Mouse (Mus musculus): ENCODE measurements at regions not wholly inside any gene's neighbourhood (a gene's known extent, or its start where the extent isn't known, plus 50 kb on each side); places are given as distances from the start of the nearest gene placed in this dataset.

DNA sequence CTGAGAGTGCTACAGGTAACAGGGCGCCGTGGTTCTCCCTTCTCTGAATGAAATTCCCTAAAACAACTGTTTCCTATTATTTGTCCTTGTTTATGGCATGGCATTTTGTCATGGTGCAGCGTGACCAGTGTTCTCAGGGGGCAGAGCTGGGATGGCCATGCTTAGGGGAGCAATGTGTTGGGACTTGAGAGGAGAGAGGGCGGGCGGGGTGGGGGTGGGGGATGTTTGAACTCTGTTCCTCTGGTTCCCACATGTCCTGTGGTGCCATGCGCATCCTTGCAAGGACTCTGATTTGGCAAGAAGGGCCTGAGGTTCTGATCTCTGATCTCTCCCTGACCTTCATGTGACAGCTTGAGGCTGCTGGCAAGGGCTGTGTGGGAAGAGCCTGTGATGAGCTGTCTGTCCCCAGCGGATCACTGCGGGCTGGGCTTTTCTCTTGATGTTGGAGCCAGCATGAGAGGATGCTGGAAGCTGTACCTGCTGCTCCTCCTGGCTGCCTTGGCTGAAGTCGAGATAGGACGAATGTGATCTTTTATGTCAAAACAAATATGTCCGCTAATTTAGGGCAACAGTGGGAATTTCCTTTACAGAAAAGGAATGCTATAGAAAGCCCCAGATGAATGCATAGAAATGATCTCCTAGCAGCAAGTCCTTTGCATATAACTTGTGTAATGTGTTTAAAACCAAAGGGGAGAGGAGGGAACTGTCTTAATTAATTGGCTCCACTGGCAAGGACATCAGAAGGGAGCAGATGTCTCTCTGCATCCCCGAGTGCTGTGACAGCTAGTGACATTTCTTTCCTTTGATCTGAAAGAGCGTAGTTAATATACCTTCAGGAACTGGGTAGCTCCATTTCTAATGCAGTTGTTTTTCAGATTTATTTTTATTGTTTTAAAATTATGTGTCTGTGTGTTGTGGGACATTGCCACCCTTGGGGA lies 255.2 kb upstream of the Pde3a start:
- no peak overlapping the region for H3K9ac ChIP-seq (ENCODE audit: control insufficient read depth, low read depth, low read length, poor library complexity, severe bottlenecking)
- H3K27me3 ChIP-seq (ENCODE audit: control insufficient read depth in 1 of 2, insufficient read depth in 2 of 2, low read length in 2 of 2), result no peaks in the 10 kb centered on the region
- H3K79me2 ChIP-seq (ENCODE audit: control insufficient read depth, insufficient read depth, low read length, poor library complexity), result no peaks in the 10 kb centered on the region
- TF ChIP-seq EP300 (IDR thresholded peaks at IDR 0.05; ENCODE audit: low read depth in 1 of 2, low read length in 2 of 2), result no peak
- TF ChIP-seq POLR2A (IDR thresholded peaks at IDR 0.05; ENCODE audit: control insufficient read depth in 1 of 2, insufficient read depth in 1 of 2, low read depth in 1 of 2, low read length in 2 of 2, poor library complexity in 1 of 2), result no peak
- no peak for TF ChIP-seq MYC (IDR thresholded peaks at IDR 0.05; ENCODE audit: low read depth, low read length)
- no peak for TF ChIP-seq POLR2AphosphoS5 (IDR thresholded peaks at IDR 0.05; ENCODE audit: borderline replicate concordance, low read depth, low read length)
- no peak for TF ChIP-seq E2F4 (IDR thresholded peaks at IDR 0.05; ENCODE audit: borderline replicate concordance, low read depth, low read length)
- TF ChIP-seq HCFC1 (IDR thresholded peaks at IDR 0.05; ENCODE audit: low read depth, low read length), result no peak
- no peak for TF ChIP-seq POLR2AphosphoS2 (IDR thresholded peaks at IDR 0.05; ENCODE audit: low read length)
- no peak for TF ChIP-seq NELFE (IDR thresholded peaks at IDR 0.05; ENCODE audit: low read depth, low read length)
- TF ChIP-seq USF2 (IDR thresholded peaks at IDR 0.05; ENCODE audit: borderline replicate concordance in 1 of 2, insufficient read depth in 1 of 2, low read depth in 1 of 2, low read length in 2 of 2), result no peak
- TF ChIP-seq GATA1 (IDR thresholded peaks at IDR 0.05; ENCODE audit: low read depth, low read length), result no peak
- TF ChIP-seq ZMIZ1 (IDR thresholded peaks at IDR 0.05; ENCODE audit: low read depth, low read length), result no peak
- TF ChIP-seq USF1 (IDR thresholded peaks at IDR 0.05; ENCODE audit: low read depth, low read length), result no peak
- no peak for TF ChIP-seq ETS1 (IDR thresholded peaks at IDR 0.05; ENCODE audit: low read depth, low read length)
- TF ChIP-seq MAFK (IDR thresholded peaks at IDR 0.05; ENCODE audit: borderline replicate concordance, low read depth, low read length), result no peak
- no peaks in the 10 kb centered on the region for H3K4me1 ChIP-seq (ENCODE audit: control insufficient read depth in 1 of 2, insufficient read depth in 2 of 2, low read length in 2 of 2)
- DNase-seq (ENCODE audit: low read depth, low spot score), result no peak
- H3K4me3 ChIP-seq (ENCODE audit: control insufficient read depth in 1 of 2, insufficient read depth in 1 of 2, low read depth in 2 of 2, low read length in 2 of 2), result no peak overlapping the region
- H3K27ac ChIP-seq (ENCODE audit: control insufficient read depth, low read depth, low read length), result no peak overlapping the region
- no peaks in the 10 kb centered on the region for H3K36me3 ChIP-seq (ENCODE audit: control insufficient read depth in 1 of 2, insufficient read depth in 2 of 2, low read length in 2 of 2)
- H3K9me3 ChIP-seq (replicated peaks; ENCODE audit: insufficient read depth, low read length), result no peaks in the 10 kb centered on the region

DNA sequence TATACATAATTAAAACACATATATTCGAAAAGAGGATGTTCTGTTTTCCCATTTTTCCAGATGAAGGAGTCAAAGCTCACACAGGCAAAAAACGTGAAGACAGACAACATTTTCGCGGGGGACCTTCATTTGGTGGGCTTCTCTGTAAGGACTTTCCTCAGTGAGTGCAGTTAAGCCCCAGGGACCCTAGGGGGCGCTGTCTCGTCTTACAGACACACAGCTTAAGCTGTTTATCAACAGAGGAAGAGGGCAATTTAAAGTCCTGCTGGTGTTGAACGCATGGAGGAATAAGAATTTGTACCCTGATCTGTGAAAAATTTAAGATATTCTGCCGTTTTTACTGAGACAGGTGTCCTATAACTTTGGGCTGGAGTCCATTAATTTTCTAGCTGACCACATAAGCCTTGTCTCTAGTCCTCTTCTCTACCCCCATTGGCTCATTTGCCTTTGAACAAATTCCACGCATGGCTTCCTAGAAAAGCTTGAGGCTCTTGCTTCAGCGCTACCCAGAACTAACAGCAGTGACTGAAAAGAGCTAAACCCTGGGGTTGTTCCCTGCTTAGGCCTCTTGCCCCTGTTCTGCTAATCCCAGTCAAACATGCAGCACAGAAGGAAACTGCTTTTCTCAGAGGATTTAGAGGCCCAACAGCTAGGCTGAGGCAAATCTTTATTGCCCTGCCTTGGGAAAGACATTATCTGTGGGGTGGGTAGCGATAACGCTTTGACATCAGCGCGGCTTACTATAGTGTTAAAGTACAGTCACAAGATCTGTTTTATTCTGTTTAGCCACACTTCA lies 253.5 kb upstream of the Pde3a start:
- Histone ChIP-seq H3K4me1 (ENCODE audit: control insufficient read depth in 1 of 2, insufficient read depth in 2 of 2, low read length in 2 of 2) (no peaks in the 10 kb centered on the region), H3K9ac (ENCODE audit: control insufficient read depth, low read depth, low read length, poor library complexity, severe bottlenecking) (no peak overlapping the region), H3K9me3 (replicated peaks; ENCODE audit: insufficient read depth, low read length) (no peaks in the 10 kb centered on the region), H3K36me3 (ENCODE audit: control insufficient read depth in 1 of 2, insufficient read depth in 2 of 2, low read length in 2 of 2) (no peaks in the 10 kb centered on the region), H3K79me2 (ENCODE audit: control insufficient read depth, insufficient read depth, low read length, poor library complexity) (no peaks in the 10 kb centered on the region), H3K27me3 (ENCODE audit: control insufficient read depth in 1 of 2, insufficient read depth in 2 of 2, low read length in 2 of 2) (no peaks in the 10 kb centered on the region), H3K4me3 (ENCODE audit: control insufficient read depth in 1 of 2, insufficient read depth in 1 of 2, low read depth in 2 of 2, low read length in 2 of 2) (no peak overlapping the region), H3K27ac (ENCODE audit: control insufficient read depth, low read depth, low read length) (no peak overlapping the region)
- no peak for DNase-seq (ENCODE audit: low read depth, low spot score)
- no peak for TF ChIP-seq POLR2A (IDR thresholded peaks at IDR 0.05; ENCODE audit: control insufficient read depth in 1 of 2, insufficient read depth in 1 of 2, low read depth in 1 of 2, low read length in 2 of 2, poor library complexity in 1 of 2)
- TF ChIP-seq MEF2A (IDR thresholded peaks at IDR 0.05; ENCODE audit: extremely low read depth, insufficient replicate concordance, low read depth, low read length, poor library complexity, severe bottlenecking), result no peak
- TF ChIP-seq MAX (IDR thresholded peaks at IDR 0.05; ENCODE audit: low read length), result no peak
- no peak for TF ChIP-seq CHD1 (IDR thresholded peaks at IDR 0.05; ENCODE audit: low read depth, low read length)
- TF ChIP-seq E2F4 (IDR thresholded peaks at IDR 0.05; ENCODE audit: borderline replicate concordance, low read depth, low read length), result no peak
- no peak for TF ChIP-seq MYC (IDR thresholded peaks at IDR 0.05; ENCODE audit: low read depth, low read length)
- no peak for TF ChIP-seq TBP (IDR thresholded peaks at IDR 0.05; ENCODE audit: low read depth, low read length)
- no peak for TF ChIP-seq NRF1 (IDR thresholded peaks at IDR 0.05; ENCODE audit: insufficient read depth, low read depth, low read length, poor library complexity, severe bottlenecking)
- no peak for TF ChIP-seq GABPA (IDR thresholded peaks at IDR 0.05; ENCODE audit: low read depth, low read length)
- no peak for TF ChIP-seq ETS1 (IDR thresholded peaks at IDR 0.05; ENCODE audit: low read depth, low read length)
- TF ChIP-seq POLR2AphosphoS5 (IDR thresholded peaks at IDR 0.05; ENCODE audit: borderline replicate concordance, low read depth, low read length), result no peak
- no peak for TF ChIP-seq MYB (IDR thresholded peaks at IDR 0.05; ENCODE audit: low read depth, low read length)
- no peak for TF ChIP-seq ZC3H11A (IDR thresholded peaks at IDR 0.05; ENCODE audit: low read depth, low read length)
- TF ChIP-seq JUND (IDR thresholded peaks at IDR 0.05; ENCODE audit: low read depth, low read length), result no peak
- TF ChIP-seq KAT2A (conservative IDR thresholded peaks at IDR 0.05; ENCODE audit: low read depth, low read length), result no peak
- no peak for TF ChIP-seq RAD21 (IDR thresholded peaks at IDR 0.05; ENCODE audit: low read depth, low read length)
- TF ChIP-seq CTCF (IDR thresholded peaks at IDR 0.05 in 2 of 3, conservative IDR thresholded peaks at IDR 0.05 in 1 of 3; ENCODE audit: control insufficient read depth in 1 of 3, insufficient read depth in 1 of 3, low read depth in 2 of 3, low read length in 3 of 3, poor library complexity in 1 of 3, severe bottlenecking in 1 of 3), result no peak
- TF ChIP-seq ELF1 (IDR thresholded peaks at IDR 0.05; ENCODE audit: low read depth, low read length), result no peak

Data from MEL (cell line).